Mouse (Mus musculus) layer of hippocampus, postnatal 36 days (tissue): ENCODE measurements around the gene Prss38. TPM values are rescaled to one million over a fixed set of nuclear protein-coding genes. Genes with fewer than 3 reads are reported as not detected.
"Not testable (repeated sequence)": the region's sequence is repeated elsewhere in the genome, so short reads cannot be mapped to it uniquely, and the experiment has no call there.

ENCODE experiments used
- DNase-seq, 2 experiments: peaks; one replicate each; pipeline ENCODE4 v3.0.0; 2022
- total RNA-seq, 2 experiments: library from RNA; stranded (reverse); gene quantifications; 2 replicates each; pipeline ENCODE4 v1.2.3; 2021

The Prss38 gene
- total RNA-seq, 2 experiments from 2014 or later: not detected

DNA sequence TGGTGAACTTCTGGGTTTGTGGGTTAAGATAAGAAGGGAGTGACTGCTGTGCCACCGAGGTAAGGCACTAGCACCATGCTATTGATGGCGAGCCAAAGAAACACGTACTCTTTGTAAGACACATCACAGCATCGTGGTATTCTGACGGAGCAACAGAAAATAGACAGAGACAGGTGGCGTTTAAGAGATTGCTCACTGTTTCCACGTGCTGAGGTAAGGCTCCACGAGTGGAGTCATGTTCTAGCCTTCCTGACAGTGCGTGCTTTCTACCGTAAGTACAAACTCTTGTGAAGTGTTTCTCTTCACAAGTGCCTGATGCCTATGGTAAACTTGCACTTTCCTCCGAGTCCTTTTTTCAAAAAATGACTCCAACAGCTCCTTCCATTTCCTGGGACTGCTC lies 5.6 kb downstream of the Prss38 start:
- no peak for DNase-seq

DNA sequence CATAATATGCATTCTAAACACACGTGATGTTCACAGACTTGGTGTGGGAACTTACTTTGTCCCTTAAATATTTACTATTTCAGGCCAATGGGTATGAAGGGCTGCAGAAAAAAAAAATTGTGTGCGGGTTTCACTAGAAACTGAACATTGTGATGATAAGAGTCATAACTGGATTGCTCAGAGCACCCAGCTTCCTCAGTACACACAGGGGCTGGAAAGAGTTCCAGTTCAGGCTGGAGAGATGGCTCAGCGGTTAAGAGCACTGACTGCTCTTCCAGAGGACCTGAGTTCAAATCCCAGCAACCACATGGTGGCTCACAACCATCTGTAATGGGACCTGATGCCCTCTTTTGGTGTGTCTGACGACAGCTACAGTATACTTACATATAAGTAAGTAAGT lies 7.5 kb downstream of the Prss38 start:
- not testable (repeated sequence) for DNase-seq

DNA sequence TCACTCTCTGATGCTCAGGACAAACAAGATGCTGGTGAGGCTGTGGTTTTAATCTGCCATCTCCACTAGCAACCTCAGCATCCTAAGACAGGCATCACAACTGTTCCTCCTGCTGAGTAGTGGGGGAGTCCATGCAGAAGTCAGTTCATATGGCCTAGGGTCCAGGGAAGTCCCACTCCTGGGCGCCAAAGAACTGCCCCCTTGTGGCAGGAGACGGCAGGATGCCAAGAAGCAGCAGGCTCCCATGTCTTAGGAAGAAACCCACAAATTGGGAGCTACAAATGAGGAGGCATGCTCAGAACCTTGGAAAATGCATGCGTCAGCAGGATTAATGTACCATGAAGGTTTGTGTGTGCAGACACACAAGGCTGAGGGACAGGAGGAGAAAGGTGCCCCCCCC lies 8.8 kb downstream of the Prss38 start:
- no peak for DNase-seq

DNA sequence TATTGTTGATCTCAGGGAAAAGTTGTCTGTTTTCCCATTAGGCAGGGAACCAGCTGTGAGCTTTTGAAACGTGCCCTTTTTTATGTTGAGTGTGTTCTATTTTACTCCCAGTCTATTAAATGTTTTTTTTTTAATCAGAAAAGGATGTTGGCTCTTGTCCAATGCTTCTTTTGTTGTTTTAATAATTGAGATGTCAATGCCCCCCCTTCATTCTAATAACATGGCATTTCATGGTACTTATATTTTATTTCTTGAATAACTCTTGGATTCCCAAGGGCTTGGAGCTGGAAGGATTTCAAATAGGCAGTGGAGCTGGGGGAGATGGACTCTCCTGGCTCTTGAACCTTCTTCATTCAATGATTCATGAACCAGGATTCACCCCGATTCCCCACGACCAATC lies 9.4 kb downstream of the Prss38 start:
- no peak for DNase-seq

DNA sequence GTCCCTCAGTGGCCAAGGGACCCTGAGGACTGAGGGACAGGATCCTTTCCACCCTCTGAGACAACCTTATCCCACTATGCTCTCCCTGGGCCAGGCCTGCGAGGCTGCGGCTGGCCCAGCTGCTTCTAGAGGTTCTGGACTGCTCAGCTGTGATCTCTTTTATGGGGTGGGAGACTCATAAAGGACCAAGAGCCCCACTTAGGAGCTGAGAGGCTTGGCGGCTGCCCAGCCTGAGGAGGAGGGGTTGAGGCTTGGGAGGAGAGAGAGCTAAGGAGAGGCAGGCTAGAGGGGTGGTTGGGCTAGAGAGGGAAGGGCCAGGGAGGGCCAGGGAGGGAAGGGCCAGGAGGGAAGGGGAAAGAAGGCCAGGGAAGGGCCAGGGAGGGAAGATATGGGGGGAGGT lies 11.0 kb downstream of the Prss38 start:
- DNase-seq: no peak

DNA sequence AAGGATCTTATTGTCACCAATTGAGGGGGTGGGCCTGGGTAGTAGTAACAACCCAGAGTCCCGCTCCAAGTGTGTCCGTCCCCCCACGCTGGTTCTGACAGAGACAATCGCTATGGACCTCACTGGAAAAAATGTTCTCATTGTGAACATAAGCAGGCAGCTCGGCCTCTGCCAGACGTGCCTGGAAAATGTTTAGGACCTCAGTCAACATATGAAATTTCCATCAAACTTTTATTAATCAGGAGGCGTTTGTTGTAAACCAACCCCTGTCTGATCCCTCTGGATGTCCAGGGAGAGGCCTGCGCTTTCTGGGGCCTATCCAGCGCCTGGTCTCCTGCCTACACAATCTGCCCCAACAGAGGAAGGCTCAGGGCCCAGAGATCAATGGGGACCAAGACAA lies 11.4 kb downstream of the Prss38 start:
- no peak for DNase-seq

DNA sequence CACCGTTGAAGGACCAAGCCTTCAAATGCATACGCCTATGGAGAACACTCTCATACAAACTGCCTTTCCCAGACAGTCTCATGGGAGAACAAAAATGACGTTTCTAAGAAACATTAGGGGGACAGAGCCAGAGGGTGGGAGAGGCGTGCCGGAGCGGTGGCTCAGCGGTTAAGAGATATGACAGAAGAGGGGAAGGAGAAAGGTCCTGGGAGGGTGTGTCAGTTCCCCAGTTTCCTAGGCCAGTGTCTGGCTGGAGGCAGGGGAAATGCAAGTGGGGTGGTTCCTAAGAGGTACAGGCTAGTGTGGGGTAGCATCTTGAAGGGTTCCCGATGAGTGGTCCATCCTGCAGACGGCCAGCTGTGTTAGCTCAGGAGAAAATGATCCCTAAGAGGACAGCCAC lies 14.2 kb downstream of the Prss38 start:
- no peak for DNase-seq

DNA sequence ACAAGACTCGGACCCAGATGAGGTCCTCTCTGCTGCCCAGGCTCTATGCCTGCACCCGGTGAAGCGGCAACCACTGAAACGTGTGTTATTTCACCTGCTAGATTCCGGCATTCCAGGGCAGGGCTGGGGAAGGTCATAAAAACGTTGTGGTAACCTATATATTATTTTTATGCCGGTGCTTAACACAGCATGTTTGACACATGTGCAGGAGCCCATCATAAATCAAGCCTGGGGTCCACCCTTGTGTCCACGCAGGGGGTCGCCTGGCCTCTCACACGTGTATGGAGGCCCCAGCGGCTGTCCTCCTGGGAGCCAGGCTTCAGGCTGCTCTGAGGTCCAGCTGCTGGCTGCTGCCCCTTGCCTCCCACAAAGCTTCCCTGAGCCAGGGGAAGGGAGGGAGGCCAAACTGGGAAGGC lies 18.6 kb downstream of the Prss38 start:
- no peak for DNase-seq

DNA sequence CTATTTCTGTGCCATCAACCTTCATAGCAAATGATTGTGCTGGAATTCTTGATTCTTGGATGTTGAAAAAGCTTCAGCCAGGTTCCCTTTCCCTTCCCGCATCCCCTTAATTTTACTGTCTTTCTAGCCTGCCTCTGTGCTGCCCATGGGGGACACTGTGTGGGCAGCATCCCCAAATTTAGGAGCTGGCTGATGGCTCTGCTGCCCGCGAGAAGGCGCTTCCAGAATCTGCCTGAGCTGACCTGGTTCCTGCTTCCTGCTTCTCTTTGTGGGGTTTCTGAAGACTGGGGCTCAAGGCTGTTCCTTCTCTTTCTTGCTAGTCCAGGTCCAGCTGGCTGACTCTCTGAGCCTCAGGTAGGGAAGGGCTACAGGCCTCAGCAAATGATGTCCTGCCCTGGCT lies 20.7 kb downstream of the Prss38 start:
- DNase-seq: no peak

DNA sequence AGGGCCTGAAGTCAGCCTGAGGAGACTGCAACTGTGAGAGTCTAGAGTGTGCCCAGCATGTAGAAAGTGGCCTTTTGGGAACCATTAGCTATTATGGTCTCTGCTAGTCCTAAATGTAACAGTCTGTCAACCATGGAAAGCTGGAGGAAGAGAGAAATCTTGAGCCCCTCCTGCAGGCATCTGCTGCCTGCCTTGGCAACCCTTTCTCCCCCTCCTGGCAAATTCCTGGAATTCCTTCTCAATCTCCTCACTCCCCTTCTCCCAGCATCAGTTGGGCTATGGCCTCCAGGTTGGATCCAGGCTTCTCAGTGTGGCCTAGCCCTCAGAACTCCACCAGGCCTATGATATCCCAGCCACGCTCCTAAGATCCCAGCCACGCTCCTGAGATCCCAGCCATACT lies 25.1 kb downstream of the Prss38 start:
- DNase-seq: no peak

DNA sequence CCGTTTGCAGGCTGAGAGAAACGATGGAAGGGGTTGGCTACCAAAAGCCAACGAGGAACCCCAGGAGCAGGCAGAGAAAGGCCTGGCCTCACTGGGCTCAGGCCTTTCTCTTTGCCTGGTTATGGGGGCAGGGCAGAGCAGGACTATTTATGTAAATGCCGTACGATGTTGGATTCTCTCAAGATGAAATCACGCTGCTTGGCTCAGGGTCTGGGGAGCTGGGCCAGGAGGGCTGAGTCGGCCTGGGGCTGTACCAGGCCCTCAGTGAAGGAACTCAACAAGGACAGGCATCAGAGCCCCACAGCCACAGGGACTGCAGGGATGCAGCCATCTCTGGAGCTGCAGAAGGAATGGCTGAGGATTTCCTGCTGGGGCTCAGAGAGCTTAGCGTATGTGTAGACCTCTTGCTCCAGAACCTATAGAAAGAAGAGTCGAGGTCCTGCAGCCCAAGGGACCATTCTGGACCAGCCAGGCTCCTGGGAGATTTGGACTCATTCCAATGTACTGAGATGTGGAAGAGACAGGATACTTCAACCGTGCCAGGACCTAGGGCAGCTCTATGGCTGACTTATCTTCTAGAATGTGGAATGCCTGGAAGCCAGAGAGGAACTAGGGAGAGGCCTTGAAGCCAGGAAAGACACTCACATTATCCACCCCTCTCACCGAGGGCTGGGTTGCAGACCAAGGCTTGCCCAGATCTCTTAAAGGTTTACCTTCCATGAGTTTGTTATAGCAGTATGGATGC lies 29.1 kb downstream of the Prss38 start:
- DNase-seq: no peak

DNA sequence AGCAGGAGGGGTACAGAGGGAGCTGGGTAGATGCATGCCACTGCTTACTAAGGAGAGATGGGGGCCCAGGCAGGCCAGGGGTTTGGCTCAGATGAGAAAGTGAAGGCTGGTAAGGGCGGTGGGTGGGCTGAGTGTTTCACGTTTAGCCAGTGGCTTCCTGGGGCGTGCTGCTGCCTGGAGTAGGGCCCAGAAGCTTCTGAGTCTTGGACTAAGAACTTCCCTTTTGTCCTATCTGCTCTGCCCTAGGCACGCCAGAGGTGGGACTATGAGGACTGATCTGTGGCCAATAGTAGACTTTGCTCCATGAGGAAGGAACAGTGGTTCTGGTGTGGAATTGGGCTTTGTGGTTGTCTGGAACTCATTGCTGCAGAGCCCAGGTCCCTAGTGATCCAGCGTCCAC lies 32.5 kb downstream of the Prss38 start:
- no peak for DNase-seq

DNA sequence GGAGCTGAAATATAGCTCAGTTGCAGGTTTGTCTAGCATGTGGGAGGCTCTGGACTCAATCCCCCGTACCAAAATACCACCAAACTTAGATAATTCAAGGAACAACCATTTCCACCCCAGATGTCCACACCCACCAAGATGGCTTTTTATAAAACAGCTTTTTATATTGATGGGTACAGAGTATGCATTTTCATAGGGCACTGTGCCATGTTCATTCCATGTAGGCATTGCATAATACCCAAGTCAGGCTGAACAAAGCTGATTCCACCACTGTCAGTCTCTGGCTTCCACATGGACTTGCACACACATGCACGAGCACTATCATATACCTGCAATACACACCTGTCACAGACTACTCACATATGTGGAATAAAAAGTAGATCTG lies 36.7 kb downstream of the Prss38 start:
- peak in 1 of 2 experiments; percentile 56 for DNase-seq

DNA sequence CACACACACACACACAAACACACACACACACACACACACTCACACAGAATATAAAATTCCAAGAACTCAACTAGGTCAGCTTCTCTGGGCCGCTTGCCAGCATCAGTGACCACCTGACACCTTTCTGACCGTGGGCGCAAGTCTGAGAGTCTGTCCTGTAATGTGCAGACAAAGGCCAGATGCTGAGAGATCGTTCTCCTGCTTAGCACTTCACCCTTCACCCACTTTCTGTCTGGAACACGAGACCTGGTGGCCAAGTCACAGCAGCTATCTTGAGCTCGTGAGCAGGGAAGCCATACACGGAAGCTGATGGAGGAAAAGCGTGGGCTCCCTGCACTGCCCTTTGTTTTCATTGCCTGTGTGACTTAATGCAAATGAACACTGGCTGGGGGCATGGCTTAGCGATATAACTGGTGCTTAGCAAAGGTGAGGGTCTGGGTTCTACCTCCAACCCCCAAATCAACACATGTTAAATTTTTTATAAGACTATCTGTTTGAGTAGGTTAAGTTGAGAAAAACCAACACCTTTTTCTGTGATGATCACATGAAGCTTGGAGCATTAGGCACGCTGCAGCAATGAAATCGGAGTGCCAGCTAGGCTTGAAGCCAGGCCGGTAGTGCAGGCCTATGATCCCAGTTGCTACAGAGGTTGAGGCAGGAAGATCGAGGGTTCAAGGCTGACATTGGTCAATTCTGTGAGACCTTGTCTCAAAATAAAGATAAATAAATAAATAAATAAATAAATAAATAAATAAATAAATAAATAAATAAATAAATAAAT lies 37.3 kb downstream of the Prss38 start:
- no peak for DNase-seq

DNA sequence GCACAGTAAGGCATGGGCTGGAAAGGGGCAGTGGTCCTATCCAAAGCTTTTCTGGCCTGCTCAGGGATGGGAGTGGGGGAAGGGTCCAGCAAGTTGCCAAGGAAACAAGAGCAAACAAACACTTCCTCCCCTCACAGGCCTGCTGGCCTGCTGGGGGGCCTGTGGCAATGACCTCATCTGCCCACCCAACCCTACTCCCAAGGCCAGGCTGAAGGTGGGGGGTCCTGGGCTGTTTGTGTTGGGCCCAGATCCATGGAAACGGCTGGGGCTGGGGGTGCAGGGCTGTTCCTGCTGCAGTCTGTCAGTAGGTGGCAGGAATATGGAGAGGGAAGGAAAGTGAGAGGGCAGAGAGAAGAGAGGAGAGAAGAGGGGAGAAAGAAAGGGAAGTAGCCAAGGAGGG lies 39.1 kb downstream of the Prss38 start:
- DNase-seq: no peak

DNA sequence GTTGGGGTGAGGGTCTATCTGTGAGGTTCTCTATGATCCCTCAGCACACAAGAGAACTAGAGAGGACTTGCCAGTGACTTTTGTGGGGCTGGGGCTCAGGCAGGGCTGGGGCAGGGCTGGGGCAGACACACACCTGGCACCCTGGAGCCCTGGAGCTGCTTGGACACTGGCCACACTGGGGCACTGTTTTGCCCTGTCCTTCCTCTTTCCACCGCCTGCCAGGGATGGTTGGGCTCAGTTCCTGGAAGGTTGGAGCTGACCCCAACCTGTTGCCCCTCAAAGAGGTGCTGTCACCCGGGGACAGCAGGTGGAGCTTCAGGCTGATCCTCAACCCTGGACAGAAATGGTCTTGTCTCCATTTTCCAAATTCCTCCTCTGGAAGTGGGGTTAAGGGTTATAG lies 39.5 kb downstream of the Prss38 start:
- no peak for DNase-seq

DNA sequence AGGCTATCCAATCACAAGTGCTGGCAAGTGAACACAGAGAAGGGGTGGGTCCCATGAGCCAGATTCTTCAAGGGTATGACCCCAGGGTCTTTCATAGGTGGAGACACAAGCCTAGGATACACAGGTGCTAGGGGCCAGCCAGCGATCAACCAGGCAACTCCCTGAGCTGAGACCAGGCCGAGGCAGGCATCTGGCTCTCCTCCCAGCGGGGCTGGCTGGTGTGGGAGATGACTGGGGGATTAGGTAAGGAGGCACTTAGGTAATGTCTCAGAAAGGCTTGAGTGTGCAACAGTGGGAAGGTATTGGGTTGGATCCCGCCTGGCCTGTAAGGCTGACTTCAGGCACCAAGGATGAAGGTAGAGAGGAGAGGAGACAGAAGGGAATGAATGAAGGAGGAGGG lies 40.3 kb downstream of the Prss38 start:
- no peak for DNase-seq

DNA sequence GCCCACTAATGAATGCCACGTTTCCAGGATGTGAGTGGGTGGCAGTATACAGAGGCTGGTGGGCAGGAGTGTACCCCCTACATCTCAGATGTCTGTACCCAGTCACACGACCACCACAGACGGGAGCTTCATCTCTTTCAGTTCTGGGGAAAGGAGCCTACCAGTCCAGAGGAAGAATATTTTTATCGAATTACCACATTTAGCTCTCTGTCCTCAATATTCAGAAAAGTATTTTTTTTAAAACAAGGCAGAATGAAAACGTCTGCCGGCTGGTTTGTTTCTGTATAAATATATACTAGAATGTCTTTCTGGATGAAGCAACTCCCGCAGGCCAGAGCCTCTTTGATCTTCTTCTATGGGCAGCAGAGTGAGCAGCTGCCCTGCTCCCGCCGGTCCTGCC lies 42.5 kb downstream of the Prss38 start:
- no peak for DNase-seq

DNA sequence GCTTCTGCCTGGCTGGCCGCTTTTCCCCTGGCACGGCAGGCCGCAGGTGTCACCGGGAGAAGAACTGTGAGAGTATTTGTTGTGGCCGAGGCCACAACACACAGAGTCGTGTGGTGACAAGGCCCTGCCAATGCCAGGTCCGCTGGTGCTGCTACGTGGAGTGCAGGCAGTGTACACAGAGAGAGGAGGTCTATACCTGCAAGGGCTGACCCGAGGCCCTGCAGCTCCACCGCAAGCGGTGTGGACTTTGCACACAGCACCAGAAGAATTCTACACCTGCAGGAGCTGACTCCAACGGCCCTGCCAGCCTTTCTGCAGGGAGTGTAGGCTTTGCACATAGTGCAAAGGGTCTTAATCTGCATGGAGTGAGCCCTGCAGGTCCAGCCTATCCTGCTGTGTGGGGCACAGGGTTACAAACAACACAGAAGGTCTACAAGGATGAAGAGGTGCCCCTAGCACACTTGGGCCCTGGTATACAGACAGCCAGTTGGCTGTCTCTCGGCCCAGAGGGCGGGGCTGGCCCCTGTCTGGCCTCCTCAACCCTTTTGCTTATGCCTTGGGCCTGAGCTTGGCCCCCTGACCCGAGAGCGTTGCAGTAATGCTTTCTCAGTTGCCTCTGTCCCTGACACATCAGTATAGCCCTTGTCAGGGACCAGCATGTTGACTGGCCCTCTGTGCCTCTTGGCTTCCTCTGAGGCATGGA lies 44.1 kb downstream of the Prss38 start:
- no peak for DNase-seq

DNA sequence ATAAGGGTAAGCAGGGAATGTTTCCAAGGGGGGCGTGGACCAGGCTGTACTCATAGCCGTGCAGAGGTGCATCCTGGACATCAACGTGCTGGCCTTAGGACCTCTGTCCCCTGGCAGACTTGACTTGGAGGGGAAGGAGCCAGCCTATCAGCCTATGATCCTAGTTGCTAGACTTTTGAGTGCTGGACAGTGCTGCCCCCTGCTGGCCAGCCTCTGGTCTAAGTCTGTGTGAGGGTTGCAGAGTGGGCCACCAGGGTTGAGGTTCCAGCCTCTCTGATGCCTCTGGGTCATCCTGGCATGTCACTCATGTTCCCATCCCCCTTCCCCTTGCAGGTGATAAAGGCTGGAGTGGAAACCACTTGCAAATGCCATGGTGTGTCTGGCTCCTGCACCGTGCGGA lies 44.9 kb downstream of the Prss38 start:
- DNase-seq: peak; percentile 56 to 68

DNA sequence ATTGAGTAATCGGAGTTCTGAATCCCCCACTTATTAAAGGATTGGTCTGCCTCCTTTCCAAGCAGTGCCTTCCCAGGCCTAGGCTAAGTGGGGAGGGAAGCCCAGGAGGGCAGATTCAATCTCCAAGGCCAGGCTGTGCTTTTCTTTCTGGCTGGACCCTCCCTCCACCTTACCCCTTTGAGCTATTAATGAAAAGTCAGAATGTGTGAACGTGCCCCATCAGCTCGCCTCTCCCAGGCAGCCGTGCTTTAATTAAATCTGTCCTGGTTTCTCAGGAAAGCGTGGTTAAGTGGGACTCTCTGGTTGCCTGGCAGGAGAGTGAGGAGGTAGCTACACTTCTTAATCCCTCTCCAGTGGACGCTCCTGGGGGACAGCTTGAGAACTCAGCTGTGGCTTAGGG lies 45.8 kb downstream of the Prss38 start:
- no peak for DNase-seq

DNA sequence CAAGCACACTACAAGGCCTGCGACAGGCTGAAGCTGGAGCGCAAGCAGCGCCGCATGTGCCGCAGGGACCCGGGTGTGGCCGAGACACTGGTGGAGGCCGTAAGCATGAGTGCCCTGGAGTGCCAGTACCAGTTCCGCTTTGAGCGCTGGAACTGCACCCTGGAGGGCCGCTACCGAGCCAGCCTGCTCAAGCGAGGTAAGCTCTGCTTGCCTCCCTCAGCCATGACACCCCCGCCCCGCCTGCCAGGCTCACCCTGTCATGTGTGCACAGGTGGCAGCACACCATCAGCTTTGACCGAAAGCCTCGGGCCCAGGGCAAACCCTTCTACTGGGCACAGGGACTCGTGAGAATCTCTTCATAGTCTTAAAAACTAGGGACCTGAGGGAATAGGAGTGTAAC lies 47.8 kb downstream of the Prss38 start:
- DNase-seq: no peak

DNA sequence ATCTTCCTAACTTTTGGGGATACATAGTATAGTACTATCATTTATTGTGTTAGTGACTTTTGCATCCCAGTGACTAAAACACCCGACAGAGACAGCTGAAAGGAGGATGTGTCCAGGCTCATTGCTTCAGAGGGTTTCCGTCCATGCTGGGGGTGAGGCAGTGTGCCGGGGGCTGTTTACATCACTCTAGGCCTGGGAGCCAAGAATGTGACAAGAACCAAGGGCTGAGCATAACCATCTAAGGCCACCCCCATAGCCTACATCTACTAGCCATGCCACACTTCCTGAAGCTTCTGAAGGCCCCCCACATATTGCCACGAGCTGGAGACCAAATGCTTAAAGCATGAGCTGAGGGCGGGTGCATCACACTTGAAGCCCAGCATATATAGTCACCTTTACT lies 50.7 kb downstream of the Prss38 start:
- DNase-seq: no peak

DNA sequence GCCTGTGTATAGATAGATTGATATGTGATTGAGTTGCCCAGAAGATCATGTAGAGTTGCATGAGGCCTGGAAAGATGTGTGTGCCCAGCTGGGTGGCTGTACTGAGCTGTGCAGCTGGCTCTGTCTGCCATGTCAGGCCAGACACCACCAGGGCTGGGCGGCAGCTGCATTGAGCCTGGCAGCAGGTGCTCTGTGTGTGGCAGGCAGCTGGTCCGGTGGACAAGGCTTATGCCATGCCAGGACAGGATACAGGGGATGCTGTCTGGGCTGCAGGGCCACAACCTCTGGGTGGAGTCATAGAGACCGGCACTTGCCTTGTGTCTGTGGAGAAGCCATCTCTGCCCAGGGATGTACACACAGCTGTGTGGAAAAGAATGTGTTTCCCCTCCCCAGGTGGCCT lies 52.5 kb downstream of the Prss38 start:
- no peak for DNase-seq
